Mouse (Mus musculus) cortical plate, adult 2 months (tissue): ENCODE measurements at regions not wholly inside any gene's neighbourhood (a gene's known extent, or its start where the extent isn't known, plus 50 kb on each side); places are given as distances from the start of the nearest gene placed in this dataset.

Experiments used
- CTCF ChIP-seq: fragments of 200-500 bp; IDR thresholded peaks from 2 replicates; pipeline ENCODE4 v1.5.1; 2011; ENCODE audit warnings: mild to moderate bottlenecking, control low read depth, low read length; ENCODE audit not compliant: insufficient read depth; ENCODE audit errors: extremely low read depth
- POLR2A ChIP-seq: fragments of 200-500 bp; IDR thresholded peaks from 2 replicates; pipeline ENCODE4 v1.6.1; 2011; ENCODE audit warnings: mild to moderate bottlenecking, low read length, control low read depth; ENCODE audit not compliant: insufficient read depth; ENCODE audit errors: extremely low read depth

DNA sequence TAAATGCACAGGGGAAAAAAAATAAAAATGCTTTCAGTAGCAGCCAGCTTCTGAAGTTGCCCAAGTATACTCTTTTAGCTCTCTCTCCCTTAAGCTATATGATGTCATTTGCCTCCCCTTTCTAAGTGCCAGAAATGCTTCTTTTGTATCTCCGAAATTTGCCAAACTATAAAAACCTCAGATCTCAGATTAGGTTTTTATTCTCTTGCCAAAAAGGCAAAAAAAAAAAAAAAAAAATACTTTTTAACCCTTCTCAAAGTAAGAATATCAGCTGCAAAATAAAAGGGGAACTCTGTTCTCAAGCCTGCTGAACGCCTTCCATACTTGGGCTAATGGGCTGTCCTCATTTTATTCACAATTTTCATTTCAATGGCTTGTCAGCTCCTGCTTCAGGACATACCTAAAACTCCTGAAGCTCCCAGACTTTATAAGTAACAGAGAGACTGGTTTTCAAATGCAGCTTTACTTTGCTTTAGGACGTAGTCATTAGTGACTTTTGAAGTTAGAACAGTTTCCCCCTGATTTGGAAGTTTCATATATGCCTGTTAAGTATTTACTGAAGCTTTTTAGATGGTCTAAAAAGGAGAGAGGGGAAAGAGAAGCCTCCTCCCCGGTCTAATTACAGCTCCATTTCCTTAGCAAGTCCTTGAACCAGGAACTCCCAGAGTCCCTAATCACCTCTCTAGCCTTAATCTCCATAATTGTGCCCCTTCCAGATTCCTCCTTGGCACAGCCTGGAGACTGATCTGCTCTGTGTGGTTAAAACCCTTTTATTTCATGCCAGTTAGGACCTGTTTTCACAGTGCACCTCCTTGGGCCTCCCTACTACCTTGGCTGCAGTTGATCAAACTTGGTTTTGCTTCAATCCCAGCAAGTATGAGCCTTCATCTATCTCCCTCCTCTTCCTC, 633.5 kb upstream of the Arid1b start:
- TF ChIP-seq POLR2A (no peak), CTCF (no peak)
